Mouse (Mus musculus): Measurements from ENCODE around the gene Cabp7. TPM values are rescaled to one million over a fixed set of nuclear protein-coding genes. Genes with fewer than 3 reads are reported as not detected.
A peak's percentile ranks its signal among the peaks of the same experiment; 100 is the strongest.

Gene Cabp7
- total RNA-seq, 2 experiments from 2014 or later = 0.66 to 0.69 TPM

DNA sequence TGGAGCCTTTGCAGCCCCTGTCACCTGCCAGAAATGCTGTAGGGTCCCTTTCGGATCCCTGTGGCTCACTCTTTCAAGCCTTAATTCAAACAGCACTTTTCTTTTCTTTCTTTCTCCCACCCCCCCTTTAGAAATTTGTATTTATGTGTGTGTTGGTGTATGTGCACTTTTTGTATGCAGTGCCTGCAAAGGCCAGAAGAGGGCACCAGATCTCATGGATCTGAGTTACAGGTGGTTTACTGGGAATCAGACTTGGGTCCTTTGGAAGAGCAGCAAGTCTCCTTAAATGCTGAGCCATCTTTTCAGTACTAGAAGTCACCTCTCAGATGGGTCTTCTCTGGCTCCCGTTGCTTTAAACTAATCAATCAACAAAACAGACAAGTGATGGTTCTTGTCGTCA is 7.5 kb upstream of the Cabp7 start:
- intact Hi-C loops (cut with DNase I; ENCODE audit: low total_unique reads) = no loop called here
- DNase-seq = no peak

DNA sequence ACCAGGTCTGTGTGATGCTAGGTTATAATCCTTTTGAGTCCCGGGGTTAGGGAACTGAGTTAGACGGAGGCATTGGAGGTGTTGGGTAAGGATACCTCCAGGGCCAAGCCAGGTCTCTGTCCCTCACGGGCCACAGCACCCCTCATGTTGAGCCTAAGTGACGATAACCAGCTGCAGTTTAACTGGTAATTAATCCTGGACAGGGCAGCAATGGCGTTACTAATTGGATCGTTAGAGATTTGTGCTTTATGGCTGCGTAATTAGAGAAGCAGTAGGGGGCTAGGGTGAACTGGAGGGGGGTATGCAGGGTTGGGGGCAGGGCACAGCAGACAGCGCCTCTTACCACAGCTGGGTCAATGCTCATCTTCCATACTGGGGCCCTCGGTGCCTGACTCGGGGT is 6.3 kb upstream of the Cabp7 start:
- intact Hi-C loops (cut with DNase I; ENCODE audit: low total_unique reads) = no loop called here
- DNase-seq = no peak

DNA sequence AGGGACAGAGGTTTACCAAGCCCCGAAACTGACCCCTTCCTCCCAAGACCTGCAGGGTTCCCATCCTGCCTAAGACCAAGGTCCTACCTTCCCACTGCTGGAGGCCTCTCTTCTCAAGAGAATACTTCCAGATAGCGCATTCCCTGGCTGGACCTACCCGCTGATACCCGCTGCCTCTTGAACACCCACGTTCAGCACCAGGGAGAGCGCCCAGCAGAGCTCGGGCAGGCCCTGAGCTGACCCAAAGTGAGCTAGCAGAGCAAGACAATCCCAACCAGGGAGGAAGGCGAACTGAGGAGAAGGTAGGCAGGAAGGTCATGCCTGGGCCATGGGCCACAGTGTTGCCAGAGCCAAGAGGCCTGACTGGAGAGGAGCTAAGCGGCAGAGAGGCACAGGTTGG is 3.7 kb upstream of the Cabp7 start:
- intact Hi-C loops (cut with DNase I; ENCODE audit: low total_unique reads) = no loop called here
- DNase-seq = peak; percentile 69

DNA sequence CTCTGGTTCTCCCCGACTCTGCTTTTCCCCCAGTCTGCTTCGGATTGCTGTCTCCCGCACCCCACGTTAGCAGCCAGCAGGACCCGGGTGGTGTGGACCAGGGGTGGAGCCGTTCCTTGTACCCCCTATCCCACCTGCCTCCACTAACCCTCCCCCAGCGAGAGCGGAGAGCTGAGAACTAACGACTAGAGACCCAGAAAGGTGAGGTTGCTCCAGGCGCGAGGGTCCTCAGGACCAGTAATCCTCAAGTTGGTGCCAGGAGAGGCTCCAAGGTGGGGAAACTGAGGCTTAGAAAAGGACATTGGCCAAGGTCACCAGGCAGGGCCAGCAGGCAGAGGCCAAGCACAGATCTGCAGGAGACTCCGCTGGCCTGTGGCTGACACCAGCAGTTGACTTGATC is 707 bp upstream of the Cabp7 start:
- intact Hi-C loops (cut with DNase I; ENCODE audit: low total_unique reads) = loop anchor here (10.0 kb wide), 1 partner anchor 78 kb away; no protein-coding TSS in a partner anchor
- DNase-seq = no peak

DNA sequence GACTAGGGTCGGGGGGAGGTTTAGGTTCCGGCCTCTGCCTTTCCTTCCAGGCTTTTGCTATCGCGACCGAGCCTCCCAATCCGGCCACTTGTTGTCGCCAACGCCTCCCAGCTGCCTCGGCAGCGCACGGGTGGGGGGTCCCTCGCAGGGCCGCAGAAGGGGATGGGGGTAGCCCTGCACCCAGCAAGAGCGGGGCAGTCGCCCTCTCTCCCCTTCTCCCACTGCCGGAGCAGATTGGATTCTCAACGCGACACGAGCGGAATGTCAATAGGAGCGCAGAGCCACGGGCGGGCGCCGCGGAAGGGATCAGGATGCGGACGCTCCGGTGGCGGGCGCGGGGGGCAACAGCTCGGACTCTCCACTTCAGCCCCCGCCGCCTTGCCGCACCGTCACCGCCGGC is 609 bp downstream of the Cabp7 start:
- no peak for DNase-seq

DNA sequence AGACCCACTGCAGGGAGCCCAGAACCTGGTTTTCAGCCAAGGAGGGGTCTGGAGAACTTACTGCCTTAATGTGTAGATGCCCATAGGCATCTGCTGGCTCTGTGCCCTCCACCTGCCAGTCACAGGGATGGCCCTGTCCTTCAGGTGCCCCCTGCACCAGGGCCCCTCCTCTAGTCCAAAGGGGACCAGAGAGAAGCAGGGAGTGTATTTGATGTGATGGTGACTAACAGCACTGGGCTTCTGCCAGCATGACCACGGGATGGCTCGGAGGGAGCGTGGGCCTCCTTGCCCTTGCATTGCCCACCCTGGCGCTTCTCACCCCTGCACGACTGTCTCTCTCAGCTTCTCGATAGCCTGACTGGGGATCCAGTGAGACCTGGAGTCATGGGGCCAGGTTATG is 1.9 kb downstream of the Cabp7 start:
- intact Hi-C loops (cut with DNase I; ENCODE audit: low total_unique reads) = loop anchor here (10.0 kb wide), 1 partner anchor 80 kb away; no protein-coding TSS in a partner anchor
- no peak for DNase-seq

More for the DNA sequence above, 609 bp downstream of the Cabp7 start:
- intact Hi-C loops (cut with DNase I; ENCODE audit: low total_unique reads) = loop anchor here (10.0 kb wide), 1 partner anchor 79 kb away; no protein-coding TSS in a partner anchor

DNA sequence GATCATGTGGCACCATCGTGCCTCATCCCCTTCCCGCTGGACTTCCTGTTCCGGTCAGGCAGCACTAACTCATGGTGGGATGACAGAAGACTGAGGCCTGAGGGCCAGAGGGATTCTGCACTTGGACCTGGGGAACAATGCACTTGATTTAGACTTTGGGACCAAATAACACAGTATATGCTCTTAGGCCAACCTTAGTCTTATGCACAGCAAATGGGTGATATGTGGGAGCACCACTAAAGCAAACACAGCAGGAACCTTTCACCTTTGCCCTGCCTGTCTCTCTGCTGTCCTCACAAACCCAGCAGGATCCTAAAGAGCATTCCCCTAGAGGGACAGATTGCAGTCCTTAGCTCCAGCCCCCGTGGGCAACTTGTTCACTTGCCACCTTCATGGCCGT is 5.8 kb downstream of the Cabp7 start:
- DNase-seq = no peak
- intact Hi-C loops (cut with DNase I; ENCODE audit: low total_unique reads) = loop anchor here (10.0 kb wide), 1 partner anchor 84 kb away; no protein-coding TSS in a partner anchor

DNA sequence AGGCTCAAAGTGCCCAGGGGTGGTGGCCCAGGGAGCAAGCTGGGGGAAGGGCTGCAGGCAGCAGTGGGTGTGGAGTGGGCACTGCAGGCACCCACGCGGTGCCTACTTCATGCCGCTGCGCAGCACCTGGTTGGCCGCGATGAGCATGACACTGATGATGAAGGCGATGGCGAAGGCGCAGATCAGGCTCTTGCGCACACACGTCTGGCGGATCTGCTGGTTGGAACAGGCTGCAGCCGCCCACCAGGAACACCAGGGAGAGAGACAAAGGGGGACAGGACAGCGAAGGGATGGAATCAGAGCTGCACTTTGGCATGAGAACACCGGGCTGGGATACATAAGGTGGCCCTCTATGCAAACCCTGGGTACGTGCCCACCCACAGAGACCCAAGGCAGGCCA is 7.9 kb downstream of the Cabp7 start:
- intact Hi-C loops (cut with DNase I; ENCODE audit: low total_unique reads) = no loop called here
- DNase-seq = no peak

DNA sequence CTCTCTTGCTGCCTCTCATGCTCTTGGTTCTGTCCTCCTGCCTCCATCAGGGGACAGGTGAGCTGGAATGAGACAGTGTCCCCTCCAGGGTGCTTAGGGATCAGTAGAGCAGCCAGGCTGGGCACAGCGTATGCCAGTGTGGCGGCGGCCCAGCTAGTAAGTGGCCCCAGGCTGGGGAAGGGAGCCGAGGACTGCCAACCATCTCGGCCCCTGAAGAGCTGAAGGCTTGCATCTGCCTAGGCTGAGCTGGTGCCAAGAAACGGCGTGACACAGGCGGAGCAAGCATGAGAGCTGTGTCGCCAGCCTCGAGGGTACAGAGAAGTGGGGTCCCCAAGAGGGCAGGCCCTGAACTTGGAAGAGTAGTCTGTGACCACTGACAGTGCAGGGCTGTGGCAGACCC is 8.9 kb downstream of the Cabp7 start:
- intact Hi-C loops (cut with DNase I; ENCODE audit: low total_unique reads) = no loop called here
- DNase-seq = no peak

DNA sequence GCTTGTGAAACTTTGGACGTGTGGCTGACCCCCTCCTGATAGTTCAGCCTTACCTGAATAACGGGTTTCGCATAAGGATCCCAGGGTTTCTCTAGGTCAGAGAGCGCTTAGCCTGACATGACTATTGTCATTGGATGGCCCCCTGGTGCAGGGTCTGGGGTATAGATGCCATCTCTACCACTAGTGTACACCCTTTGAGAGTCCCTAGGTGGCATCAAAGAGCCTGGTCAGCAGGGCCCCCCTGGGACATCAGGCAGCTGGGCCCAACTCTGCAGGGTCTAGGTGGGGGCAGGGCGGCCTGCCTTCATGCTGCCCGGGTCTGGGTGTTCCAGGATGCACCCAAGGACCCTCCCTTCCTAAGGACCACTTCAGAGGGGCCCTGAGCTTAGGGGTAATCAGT is 10.2 kb downstream of the Cabp7 start:
- DNase-seq = no peak
- intact Hi-C loops (cut with DNase I; ENCODE audit: low total_unique reads) = no loop called here

DNA sequence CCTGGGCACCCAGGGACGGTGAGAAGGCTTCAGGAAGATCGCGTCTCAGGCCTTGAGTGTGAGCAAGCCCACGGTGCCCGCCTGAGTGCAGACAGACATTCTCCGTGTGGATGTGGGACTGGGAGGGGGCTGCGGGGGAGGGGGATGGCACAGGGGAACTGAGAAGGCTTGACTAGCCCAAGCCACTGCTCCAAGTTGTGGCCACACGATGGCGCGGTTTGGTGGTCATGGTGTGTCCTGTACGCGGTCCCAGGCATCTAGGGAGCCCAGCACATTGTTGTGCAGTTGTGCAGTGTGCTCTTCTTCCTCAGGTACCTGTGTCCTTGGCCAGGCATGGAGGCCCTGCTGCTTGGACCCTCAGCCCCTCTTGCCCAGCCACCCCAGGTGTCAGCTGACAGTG is 12.4 kb downstream of the Cabp7 start:
- intact Hi-C loops (cut with DNase I; ENCODE audit: low total_unique reads) = no loop called here
- no peak for DNase-seq

DNA sequence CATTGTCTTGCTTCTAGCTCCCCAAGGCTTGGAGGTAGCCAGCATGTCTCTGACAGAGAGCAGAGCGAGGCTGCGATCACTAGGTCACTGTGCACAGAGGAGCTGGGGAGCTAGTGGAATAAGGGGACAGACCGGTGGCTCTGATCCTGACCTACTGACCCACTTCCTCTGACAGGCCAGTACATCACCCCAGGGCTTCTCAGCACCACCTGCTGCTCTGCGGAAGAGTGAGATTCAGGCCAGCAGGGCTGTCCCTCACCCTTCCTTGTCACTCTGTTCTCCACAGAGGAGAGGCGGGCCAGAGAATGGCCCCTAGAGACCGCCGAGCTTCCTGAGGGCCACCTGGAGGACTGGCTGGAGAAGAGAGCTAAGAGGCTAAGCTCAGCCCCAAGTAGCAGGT is 14.8 kb downstream of the Cabp7 start:
- intact Hi-C loops (cut with DNase I; ENCODE audit: low total_unique reads) = no loop called here
- DNase-seq = no peak

DNA sequence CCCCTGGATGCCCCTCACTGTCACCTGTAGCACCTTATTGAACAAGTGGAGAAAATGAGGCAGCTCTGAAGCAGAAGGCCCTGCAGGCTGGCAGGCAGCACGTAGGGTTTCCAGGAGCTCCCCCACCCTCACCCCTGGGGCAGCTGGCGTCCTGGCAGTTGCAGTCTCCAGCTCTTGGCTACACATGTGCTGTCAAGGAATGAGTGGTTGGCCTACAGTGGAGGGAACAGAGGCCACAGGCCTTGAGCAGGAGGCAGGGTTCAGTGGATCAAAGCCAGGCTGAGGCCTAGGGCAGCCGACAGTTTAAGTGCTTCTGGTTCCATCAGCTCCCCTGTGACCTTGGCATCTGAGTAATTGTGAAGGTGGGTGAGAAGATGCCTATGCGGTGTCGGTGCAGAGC is 15.7 kb downstream of the Cabp7 start:
- intact Hi-C loops (cut with DNase I; ENCODE audit: low total_unique reads) = no loop called here

DNA sequence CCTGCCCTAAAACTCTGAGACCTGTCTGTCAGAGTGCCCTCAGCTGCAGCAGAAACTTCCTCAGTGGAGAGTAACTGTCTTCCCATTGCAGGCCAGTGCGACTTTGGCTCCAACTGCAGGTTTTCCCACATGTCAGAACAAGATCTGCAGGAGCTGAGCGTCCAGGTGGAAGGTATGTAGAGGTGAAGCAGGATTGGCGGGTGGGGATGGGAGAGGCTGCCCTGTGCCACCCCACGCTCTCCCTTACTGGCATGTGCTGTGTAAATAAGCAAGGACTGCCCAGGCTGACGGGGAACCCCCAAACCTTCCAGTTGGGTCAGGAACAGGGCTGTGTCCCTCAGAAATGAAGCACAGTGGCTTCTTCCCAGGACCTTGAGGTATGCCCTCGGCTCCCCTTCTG is 16.5 kb downstream of the Cabp7 start:
- DNase-seq = no peak
- intact Hi-C loops (cut with DNase I; ENCODE audit: low total_unique reads) = no loop called here

More for the DNA sequence above, 15.7 kb downstream of the Cabp7 start:
- DNase-seq = peak; percentile 45

DNA sequence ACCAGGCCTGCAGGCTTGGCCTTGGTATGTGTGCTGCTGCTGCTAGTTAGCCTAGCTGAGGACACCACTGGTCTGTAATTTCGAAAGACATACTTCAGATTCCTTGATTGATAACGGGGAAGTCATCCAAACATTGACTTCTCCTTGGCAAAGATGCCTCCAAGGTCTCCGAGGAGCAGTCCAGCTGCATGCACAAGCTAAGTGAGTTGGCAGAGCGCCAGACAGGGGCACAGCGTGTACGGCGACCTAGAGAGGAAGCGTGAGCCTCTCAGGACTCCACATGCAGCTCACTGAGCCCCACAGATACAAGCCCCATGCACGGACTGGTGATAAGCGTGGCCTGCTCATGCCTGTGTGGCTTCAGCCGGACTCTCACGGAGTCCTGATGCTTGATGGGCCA is 17.0 kb downstream of the Cabp7 start:
- intact Hi-C loops (cut with DNase I; ENCODE audit: low total_unique reads) = no loop called here
- DNase-seq = no peak

DNA sequence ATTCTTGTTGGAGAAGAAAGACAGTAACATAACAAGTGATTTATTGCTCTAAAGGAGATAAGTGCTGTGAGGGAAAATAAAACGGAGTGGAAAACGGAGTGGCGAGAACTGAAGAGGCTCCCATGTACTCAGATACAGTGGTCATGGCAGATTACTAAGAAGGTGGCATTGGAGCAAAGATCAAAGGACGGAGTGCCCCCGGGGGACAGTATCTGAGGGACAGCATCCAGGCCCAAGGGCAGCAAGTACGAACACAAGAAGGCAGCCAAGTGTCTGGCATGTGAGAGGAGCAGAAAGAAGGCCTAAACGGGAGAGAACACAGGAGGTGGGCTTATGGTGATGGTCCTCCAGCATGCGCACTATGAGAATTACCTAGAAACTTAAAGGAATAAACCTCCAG is 24.9 kb downstream of the Cabp7 start:
- intact Hi-C loops (cut with DNase I; ENCODE audit: low total_unique reads) = no loop called here

DNA sequence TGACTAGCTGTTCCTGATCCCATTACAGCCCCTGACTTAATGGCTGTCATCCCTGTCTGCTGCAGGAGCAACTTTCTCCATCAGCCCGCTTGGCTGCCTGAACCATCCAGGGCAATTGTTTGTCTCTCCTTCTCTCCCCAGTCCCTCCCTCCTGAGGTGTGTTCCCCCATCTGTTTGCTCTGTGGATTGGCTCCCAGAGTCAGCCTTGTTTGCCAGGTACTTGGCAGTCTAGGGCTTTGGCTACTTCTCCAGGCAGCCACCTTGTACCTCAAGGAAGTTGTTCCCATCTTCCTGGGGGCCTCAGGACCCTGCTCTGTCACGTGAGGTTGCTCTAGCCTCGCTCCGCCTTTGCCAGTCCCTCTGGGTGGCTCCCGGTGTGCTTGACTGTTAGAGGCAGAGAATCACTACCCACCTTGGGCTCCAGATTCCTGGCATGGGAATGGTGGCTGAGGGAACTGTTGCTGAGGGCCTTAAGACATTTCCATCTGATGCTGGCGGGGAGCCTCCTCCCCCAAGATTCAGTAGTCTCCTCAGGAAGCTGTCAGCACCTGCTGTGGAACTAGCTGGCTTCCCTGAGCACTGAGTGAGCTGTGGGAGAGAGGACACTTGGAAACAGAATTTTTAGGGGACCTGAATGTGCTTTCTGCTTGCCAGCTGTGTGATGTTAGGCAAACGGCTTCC is 25.5 kb downstream of the Cabp7 start:
- no peak for DNase-seq
- intact Hi-C loops (cut with DNase I; ENCODE audit: low total_unique reads) = no loop called here

More for the DNA sequence above, 24.9 kb downstream of the Cabp7 start:
- DNase-seq = no peak

DNA sequence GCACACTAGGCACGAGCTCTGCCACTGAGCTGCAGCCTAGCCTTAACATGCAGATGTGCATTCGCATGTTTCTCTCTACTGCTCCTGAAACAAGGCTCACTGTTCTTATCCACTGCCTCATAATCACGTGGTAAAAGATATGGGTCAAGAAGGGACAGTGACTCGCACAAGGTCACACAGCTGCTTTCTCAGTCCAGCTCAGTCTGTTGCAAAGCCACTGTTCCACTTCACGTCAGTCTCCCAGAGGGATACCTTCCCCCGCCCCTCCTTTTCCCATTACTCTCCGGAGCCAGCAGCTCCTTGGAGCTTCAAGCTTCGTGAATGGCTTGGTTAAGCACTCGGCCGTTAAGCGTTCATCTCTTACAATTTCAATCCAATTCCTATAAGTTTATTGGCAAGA is 26.2 kb downstream of the Cabp7 start:
- no peak for DNase-seq
- intact Hi-C loops (cut with DNase I; ENCODE audit: low total_unique reads) = no loop called here

DNA sequence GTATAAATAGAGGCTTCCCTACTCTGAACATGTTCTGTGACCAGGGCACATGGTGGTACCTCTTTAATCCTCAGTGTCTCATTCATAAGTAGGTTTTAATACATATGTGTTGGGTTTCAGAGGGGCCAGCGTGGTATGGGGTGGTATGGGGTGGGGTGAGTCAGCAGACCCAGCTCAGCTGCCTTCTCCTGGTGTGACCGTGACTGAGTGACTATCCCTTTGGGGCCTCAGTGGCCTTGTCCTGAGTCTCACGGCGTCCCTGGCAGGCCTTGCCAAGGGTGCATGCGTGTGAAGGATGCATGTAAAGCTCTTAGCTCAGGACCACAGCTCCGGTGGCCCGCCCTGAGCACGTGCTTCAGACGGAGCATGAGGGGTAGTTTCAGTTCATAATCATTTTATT is 26.6 kb downstream of the Cabp7 start:
- DNase-seq = no peak
- intact Hi-C loops (cut with DNase I; ENCODE audit: low total_unique reads) = no loop called here

DNA sequence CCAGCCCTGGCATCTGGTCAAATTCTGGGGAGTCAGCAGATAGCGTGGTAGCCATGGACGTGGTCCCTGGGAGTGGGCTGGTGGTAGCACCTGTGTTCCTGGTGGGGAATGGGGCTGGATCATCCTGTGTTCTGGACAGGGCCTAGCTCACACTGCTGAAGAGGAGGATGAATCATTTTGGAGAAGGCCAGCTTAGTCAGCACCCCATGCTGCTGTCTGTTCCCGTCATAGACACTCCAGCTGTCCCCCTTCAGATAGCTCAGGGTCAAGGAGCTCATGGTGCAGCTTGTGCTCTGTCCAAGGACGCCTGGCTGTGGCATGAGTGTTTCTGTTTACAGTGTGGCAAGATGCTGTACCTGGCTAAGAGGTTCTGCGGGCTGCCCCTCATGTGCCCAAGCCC is 28.0 kb downstream of the Cabp7 start:
- DNase-seq = no peak
- intact Hi-C loops (cut with DNase I; ENCODE audit: low total_unique reads) = no loop called here

DNA sequence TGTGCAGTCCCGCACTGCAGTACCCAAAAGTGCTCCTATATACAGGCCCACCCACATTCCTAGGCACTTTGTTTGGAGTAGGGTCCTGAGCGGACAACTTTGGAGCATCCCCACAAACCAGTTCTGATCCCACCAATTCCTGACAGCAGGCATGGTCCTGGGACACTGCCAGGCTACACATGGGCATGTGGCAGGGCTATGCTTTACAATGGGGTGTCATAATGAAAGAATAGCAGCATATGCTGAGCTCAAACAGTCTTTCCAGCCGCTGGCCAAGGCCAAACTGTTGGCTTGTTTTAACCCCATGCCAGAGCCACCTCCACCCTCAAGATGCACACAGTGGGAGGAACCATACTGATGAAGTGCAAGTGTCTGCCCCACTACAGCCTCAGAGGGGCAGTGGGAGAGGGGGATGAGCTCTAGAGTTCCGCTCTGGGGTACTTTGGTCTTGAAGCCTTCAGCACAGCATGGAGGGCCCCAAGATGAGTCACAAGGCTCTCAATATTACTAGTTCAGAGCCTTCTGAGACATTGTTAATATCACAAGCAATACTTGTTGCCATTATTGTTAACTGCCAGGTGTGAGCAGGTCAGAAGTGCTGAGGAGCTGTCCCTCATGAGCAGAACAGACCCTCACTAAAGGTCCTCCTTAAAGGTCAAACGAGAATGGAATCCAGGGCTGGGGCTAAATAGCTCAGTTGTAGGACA is 29.9 kb downstream of the Cabp7 start:
- no peak for DNase-seq
- intact Hi-C loops (cut with DNase I; ENCODE audit: low total_unique reads) = no loop called here

All from gastrocnemius, postnatal 14 days (tissue).